Mouse (Mus musculus) layer of hippocampus, postnatal 14 days (tissue): Measurements from ENCODE around the gene Apoa4. TPM values are rescaled to one million over a fixed set of nuclear protein-coding genes. Genes with fewer than 3 reads are reported as not detected.

Experiments
- DNase-seq, 2 experiments: peaks; one replicate each; pipeline ENCODE4 v3.0.0; 2021 to 2022; ENCODE audit warnings: low spot score in 2 of 2, mixed read lengths in 1 of 2
- total RNA-seq, 2 experiments: library from RNA; stranded (reverse); gene quantifications; 2 replicates each; pipeline ENCODE4 v1.2.3; 2021

Apoa4 gene
- total RNA-seq, 2 experiments from 2014 or later = not detected

GRCm38 (mm10) chr9:46224945-46225660 is 15.4 kb upstream of the Apoa4 start:
- no peak for DNase-seq

GRCm38 (mm10) chr9:46227064-46227614 is 13.4 kb upstream of the Apoa4 start:
- no peak for DNase-seq

- DNase-seq = no peak
Measured at GRCm38 (mm10) chr9:46228491-46228890, 12.0 kb upstream of the Apoa4 start, which contains the start of gene Apoa1. TSS of gene Apoa1 (plus strand) at chr9:46228580.

GRCm38 (mm10) chr9:46229573-46230449 is 10.7 kb upstream of the Apoa4 start:
- peak; percentile 80 to 87 for DNase-seq

GRCm38 (mm10) chr9:46230450-46230975 is 10.0 kb upstream of the Apoa4 start:
- DNase-seq = no peak

GRCm38 (mm10) chr9:46235196-46235595 is 5.3 kb upstream of the Apoa4 start:
- no peak for DNase-seq

- DNase-seq = no peak
Measured at GRCm38 (mm10) chr9:46235596-46235648, 5.1 kb upstream of the Apoa4 start, which contains the start of gene Apoc3. TSS of gene Apoc3 (minus strand) at chr9:46235636.

- DNase-seq = no peak
Measured at GRCm38 (mm10) chr9:46235649-46236048, 4.8 kb upstream of the Apoa4 start.

- no peak for DNase-seq
Measured at GRCm38 (mm10) chr9:46238850-46239249, 1.6 kb upstream of the Apoa4 start.

- DNase-seq = no peak
Measured at GRCm38 (mm10) chr9:46241818-46242217, 1.3 kb downstream of the Apoa4 start.

GRCm38 (mm10) chr9:46243122-46243521 is 2.6 kb downstream of the Apoa4 start:
- DNase-seq = no peak

- DNase-seq = no peak
Measured at GRCm38 (mm10) chr9:46243584-46243983, 3.1 kb downstream of the Apoa4 start.

GRCm38 (mm10) chr9:46246752-46247324 is 6.3 kb downstream of the Apoa4 start:
- DNase-seq = peak; percentile 41 to 81

GRCm38 (mm10) chr9:46256177-46256576 is 15.7 kb downstream of the Apoa4 start:
- DNase-seq = no peak

- DNase-seq = no peak
Measured at GRCm38 (mm10) chr9:46256658-46257385, 16.3 kb downstream of the Apoa4 start.

- no peak for DNase-seq
Measured at GRCm38 (mm10) chr9:46257546-46257945, 17.1 kb downstream of the Apoa4 start.

- no peak for DNase-seq
Measured at GRCm38 (mm10) chr9:46259111-46259510, 18.6 kb downstream of the Apoa4 start.

GRCm38 (mm10) chr9:46261131-46261530 is 20.6 kb downstream of the Apoa4 start:
- no peak for DNase-seq

- DNase-seq = no peak
Measured at GRCm38 (mm10) chr9:46268343-46268873, 27.9 kb downstream of the Apoa4 start, which contains the start of gene Apoa5. TSS of gene Apoa5 (plus strand) at chr9:46268633.

- DNase-seq = no peak
Measured at GRCm38 (mm10) chr9:46269125-46269524, 28.6 kb downstream of the Apoa4 start.

- no peak for DNase-seq
Measured at GRCm38 (mm10) chr9:46270782-46271181, 30.3 kb downstream of the Apoa4 start.
